Mouse (Mus musculus) stomach, embryonic 16.5 days (tissue): ENCODE data around the gene Olfr437. TPM values are rescaled to one million over a fixed set of nuclear protein-coding genes. Genes with fewer than 3 reads are reported as not detected.
"Not testable (repeated sequence)": the region's sequence is repeated elsewhere in the genome, so short reads cannot be mapped to it uniquely, and the experiment has no call there.

ENCODE experiments used
- ATAC-seq: fragments of 200-750 bp; cut with Nextera tagmentation; 2 replicates; pipeline ENCODE4 v1.8.0; 2017; ENCODE audit warnings: moderate number of reproducible peaks, moderate TSS enrichment; ENCODE audit not compliant: insufficient read depth, low FRiP score
- H3K27ac ChIP-seq: fragments of 300-500 bp; sonication (generic); 2 replicates; pipeline ENCODE4 v1.5.1; 2014; ENCODE audit warnings: low read length
- H3K27me3 ChIP-seq: fragments of 300-500 bp; sonication (generic); 2 replicates; pipeline ENCODE4 v1.6.1; 2014; ENCODE audit warnings: low read length, control low read depth, mixed read lengths; ENCODE audit not compliant: control insufficient read depth, insufficient read depth
- H3K36me3 ChIP-seq: fragments of 300-500 bp; sonication (generic); 2 replicates; pipeline ENCODE4 v1.6.1; 2014; ENCODE audit warnings: low read length; ENCODE audit not compliant: control insufficient read depth, insufficient read depth
- H3K4me1 ChIP-seq: fragments of 300-500 bp; sonication (generic); 2 replicates; pipeline ENCODE4 v1.6.1; 2014; ENCODE audit warnings: low read length, control low read depth, mixed read lengths; ENCODE audit not compliant: control insufficient read depth, insufficient read depth
- H3K4me2 ChIP-seq: fragments of 300-500 bp; sonication (generic); 2 replicates; pipeline ENCODE4 v1.6.1; 2014; ENCODE audit warnings: low read depth, low read length, mixed read lengths
- H3K4me3 ChIP-seq: fragments of 300-500 bp; sonication (generic); replicated peaks from 2 replicates; pipeline ENCODE4 v1.5.1; 2014; ENCODE audit warnings: mild to moderate bottlenecking, low read length
- H3K9ac ChIP-seq: fragments of 300-500 bp; sonication (generic); 2 replicates; pipeline ENCODE4 v1.6.1; 2014; ENCODE audit warnings: low read length
- H3K9me3 ChIP-seq: fragments of 300-500 bp; sonication (generic); replicated peaks from 2 replicates; pipeline ENCODE4 v1.6.1; 2016; ENCODE audit warnings: low read length, control low read depth; ENCODE audit not compliant: control insufficient read depth
- WGBS: fragments of 180-500 bp; shearing (Covaris S2); extraction: QIAGEN DNeasy Blood & Tissue Kit; methylation state at CpG from one replicate; pipeline ENCODE4 v1.1.7; 2014; 5-methylcytosine and 5-hydroxymethylcytosine counted together
- polyA plus RNA-seq: library from polyadenylated mRNA; unstranded; fragments of >200 nt; fragmentation: Nextera tagmentation; extraction: Ambion mirVana; gene quantifications from 2 replicates; pipeline ENCODE4 v1.2.1, GENCODE M21; 2015

Olfr437 gene
- polyA plus RNA-seq, 1 experiment from 2014 or later = not detected

DNA sequence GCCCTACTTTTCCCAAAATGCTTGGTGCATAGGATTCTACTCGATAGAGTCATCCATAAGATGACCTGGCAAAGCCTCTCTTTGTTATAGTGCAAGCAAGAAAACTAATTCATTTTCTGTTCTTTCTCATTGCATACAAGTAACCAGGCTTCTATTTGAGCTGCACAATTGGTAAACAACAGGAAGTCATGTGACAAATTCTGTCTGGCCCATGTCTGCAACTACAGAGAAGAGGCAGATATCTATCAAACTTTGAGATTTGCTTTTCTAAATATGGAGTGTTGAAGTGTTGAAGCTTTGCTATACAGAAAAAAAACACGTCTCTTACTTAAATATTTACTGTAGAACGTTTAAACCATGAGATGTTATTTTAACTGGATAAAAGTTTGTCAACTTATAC, 35.0 kb downstream of the Olfr437 start:
- H3K9ac ChIP-seq = no peak overlapping the region
- H3K4me3 ChIP-seq = no peak overlapping the region
- H3K36me3 ChIP-seq = no peaks in the 10 kb centered on the region
- H3K9me3 ChIP-seq = no peaks in the 10 kb centered on the region
- no peak for ATAC-seq
- H3K27ac ChIP-seq = no peak overlapping the region
- H3K4me1 ChIP-seq = no peaks in the 10 kb centered on the region
- WGBS = 35% methylated on average over 3 of the region's 3 CpGs
- H3K4me2 ChIP-seq = no peak overlapping the region
- H3K27me3 ChIP-seq = no peaks in the 10 kb centered on the region

DNA sequence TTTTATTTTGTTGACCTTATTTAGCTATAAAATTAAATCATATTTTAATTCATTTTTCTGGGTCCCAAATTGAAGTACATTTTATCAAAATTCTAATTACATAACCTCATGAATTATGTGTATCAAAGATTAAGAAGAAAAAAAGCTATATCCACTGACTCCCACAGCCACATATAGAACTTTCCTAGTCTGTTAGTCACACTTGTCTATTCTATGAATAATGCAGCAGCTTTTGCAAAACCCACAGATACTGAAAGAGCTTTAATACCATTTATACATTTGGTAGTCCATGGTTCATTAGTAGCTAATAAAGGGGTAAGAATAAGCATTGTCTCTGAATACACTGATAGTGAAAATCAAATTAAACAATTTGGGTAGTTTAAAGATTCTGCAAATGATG, 39.7 kb downstream of the Olfr437 start:
- Histone ChIP-seq H3K4me1 (no peaks in the 10 kb centered on the region), H3K9me3 (no peaks in the 10 kb centered on the region)

DNA sequence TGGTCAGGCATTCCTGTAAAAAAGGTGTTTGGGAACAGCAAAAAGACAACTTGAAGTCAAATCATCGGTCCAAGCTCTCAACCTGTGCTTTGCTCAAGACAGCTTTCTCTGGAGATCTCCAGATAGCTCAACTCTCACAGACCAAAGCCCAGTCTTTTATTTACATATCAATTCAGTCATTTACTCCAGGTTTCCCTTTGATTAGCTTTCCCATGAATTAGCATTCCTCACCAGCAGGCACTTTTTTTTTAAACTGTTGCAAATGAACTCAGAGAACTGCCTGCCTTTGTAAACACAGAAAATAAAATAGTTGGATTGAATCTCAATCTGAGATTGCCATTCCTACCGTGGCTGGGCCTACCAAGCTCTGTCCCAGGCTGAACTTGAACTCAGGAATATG, 42.3 kb downstream of the Olfr437 start:
- ATAC-seq = no peak
- H3K9ac ChIP-seq = no peak overlapping the region
- WGBS = 43% methylated on average over 2 of the region's 2 CpGs

More for the DNA sequence above, 39.7 kb downstream of the Olfr437 start:
- Histone ChIP-seq H3K4me3 (no peak overlapping the region), H3K36me3 (no peaks in the 10 kb centered on the region), H3K4me2 (no peak overlapping the region), H3K27ac (no peak overlapping the region), H3K27me3 (no peaks in the 10 kb centered on the region), H3K9ac (no peak overlapping the region)
- ATAC-seq = no peak

DNA sequence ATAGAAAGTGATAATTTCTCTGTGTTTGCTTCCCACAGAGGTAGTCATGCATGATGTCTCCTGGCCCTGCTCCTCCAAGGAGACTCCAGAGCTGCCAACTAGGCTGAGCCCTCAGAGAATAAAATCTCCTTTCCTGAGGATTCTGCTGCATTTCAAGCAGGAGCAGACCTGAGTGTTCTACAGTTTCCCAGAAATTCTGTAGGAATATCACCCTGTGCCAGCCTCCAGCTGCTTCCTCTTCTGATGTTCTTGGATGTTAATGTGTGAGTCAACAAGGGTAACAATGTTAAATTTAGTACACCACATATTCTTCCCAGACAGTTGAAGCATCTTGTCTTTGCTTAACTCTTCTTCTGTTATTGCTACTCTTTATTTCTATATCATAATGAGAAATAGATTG, 49.8 kb downstream of the Olfr437 start, which contains the start of gene Olfr434:
TSS of gene Olfr434 (plus strand) at position 149 of the 400 bp plus-strand sequence.
- not testable (repeated sequence) for H3K4me1 ChIP-seq, H3K9ac ChIP-seq, H3K4me2 ChIP-seq, H3K4me3 ChIP-seq, ATAC-seq, H3K27me3 ChIP-seq, H3K36me3 ChIP-seq, H3K9me3 ChIP-seq, H3K27ac ChIP-seq

More for the DNA sequence above, 42.3 kb downstream of the Olfr437 start:
- H3K4me2 ChIP-seq = no peak overlapping the region
- no peaks in the 10 kb centered on the region for H3K9me3 ChIP-seq
- no peaks in the 10 kb centered on the region for H3K4me1 ChIP-seq
- H3K27ac ChIP-seq = no peak overlapping the region
- no peak overlapping the region for H3K4me3 ChIP-seq
- no peaks in the 10 kb centered on the region for H3K36me3 ChIP-seq
- H3K27me3 ChIP-seq = no peaks in the 10 kb centered on the region

Other genes starting within 250 kb of the Olfr437 start
- gene Olfr446, start 241.9 kb upstream of the Olfr437 start, polyA plus RNA-seq = not detected in 2 replicates
- not detected in 2 replicates for gene Olfr444, start 214.2 kb upstream of the Olfr437 start, polyA plus RNA-seq
- gene Olfr441, start 56.9 kb upstream of the Olfr437 start, polyA plus RNA-seq = not detected in 2 replicates
- not detected in 2 replicates for gene Olfr237-ps1, start 16.7 kb upstream of the Olfr437 start, polyA plus RNA-seq
- gene Olfr13, start 8.9 kb downstream of the Olfr437 start, polyA plus RNA-seq = not detected in 2 replicates
- not detected in 2 replicates for gene Olfr435, start 33.9 kb downstream of the Olfr437 start, polyA plus RNA-seq
- gene Olfr434, start 49.7 kb downstream of the Olfr437 start, polyA plus RNA-seq = not detected in 2 replicates
- gene Olfr47, start 68.2 kb downstream of the Olfr437 start, polyA plus RNA-seq = not detected in 2 replicates
- 21.0 and 23.5 TPM in 2 replicates for gene Arhgef5, start 102.3 kb downstream of the Olfr437 start, polyA plus RNA-seq
- gene Nobox, start 146.3 kb downstream of the Olfr437 start, polyA plus RNA-seq = not detected in 2 replicates